Mouse (Mus musculus) retina, adult 2 months (tissue): ENCODE data around the gene Dapk1.

ENCODE experiments used
- DNase-seq: peaks from one replicate; pipeline ENCODE4 v3.0.0-alpha.2; 2012; ENCODE audit warnings: low read depth, low spot score

The Dapk1 gene

GRCm38 (mm10) chr13:60691940-60692339, 90.2 kb downstream of the Dapk1 start:
- DNase-seq: no peak

- DNase-seq: no peak
These were observed 93.6 kb downstream of the Dapk1 start for GRCm38 (mm10) chr13:60695186-60695980.

GRCm38 (mm10) chr13:60696323-60696722, 94.6 kb downstream of the Dapk1 start:
- DNase-seq: no peak

GRCm38 (mm10) chr13:60696741-60697140, 95.0 kb downstream of the Dapk1 start:
- DNase-seq: no peak

GRCm38 (mm10) chr13:60698021-60698420, 96.3 kb downstream of the Dapk1 start:
- no peak for DNase-seq

GRCm38 (mm10) chr13:60701671-60702171, 100.0 kb downstream of the Dapk1 start:
- DNase-seq: no peak

GRCm38 (mm10) chr13:60707541-60708468, 106.1 kb downstream of the Dapk1 start:
- no peak for DNase-seq

- no peak for DNase-seq
These were observed 107.4 kb downstream of the Dapk1 start for GRCm38 (mm10) chr13:60709136-60709535.

GRCm38 (mm10) chr13:60710963-60711362, 109.2 kb downstream of the Dapk1 start:
- no peak for DNase-seq

GRCm38 (mm10) chr13:60713537-60713936, 111.8 kb downstream of the Dapk1 start:
- DNase-seq: no peak

GRCm38 (mm10) chr13:60716107-60716506, 114.4 kb downstream of the Dapk1 start:
- DNase-seq: no peak

GRCm38 (mm10) chr13:60717421-60717820, 115.7 kb downstream of the Dapk1 start:
- no peak for DNase-seq

- no peak for DNase-seq
These were observed 117.8 kb downstream of the Dapk1 start for GRCm38 (mm10) chr13:60719581-60719980.

GRCm38 (mm10) chr13:60722763-60723162, 121.0 kb downstream of the Dapk1 start:
- DNase-seq: no peak

GRCm38 (mm10) chr13:60728276-60729054, 126.7 kb downstream of the Dapk1 start:
- no peak for DNase-seq

- DNase-seq: no peak
These were observed 127.3 kb downstream of the Dapk1 start for GRCm38 (mm10) chr13:60729055-60729402.

- no peak for DNase-seq
These were observed 128.8 kb downstream of the Dapk1 start for GRCm38 (mm10) chr13:60730587-60730986.

GRCm38 (mm10) chr13:60731001-60731400, 129.3 kb downstream of the Dapk1 start:
- no peak for DNase-seq

- no peak for DNase-seq
These were observed 133.6 kb downstream of the Dapk1 start for GRCm38 (mm10) chr13:60735306-60735705.

GRCm38 (mm10) chr13:60736421-60737105, 134.8 kb downstream of the Dapk1 start:
- no peak for DNase-seq
